Mouse (Mus musculus) thymus, adult 2 months (tissue): ENCODE results near the gene Vps29. TPM values are rescaled to one million over a fixed set of nuclear protein-coding genes. Genes with fewer than 3 reads are reported as not detected.

ENCODE experiments used
- DNase-seq: peaks from one replicate; pipeline ENCODE4 v3.0.0; 2021
- H3K27ac ChIP-seq: fragments of 200-500 bp; 2 replicates; pipeline ENCODE4 v1.5.1; 2012; ENCODE audit warnings: low read length, control low read depth; ENCODE audit not compliant: control insufficient read depth, insufficient read depth
- H3K27me3 ChIP-seq: fragments of 200-500 bp; 2 replicates; pipeline ENCODE4 v1.6.1; 2012; ENCODE audit warnings: mild to moderate bottlenecking, low read length, moderate library complexity, mixed read lengths; ENCODE audit not compliant: control insufficient read depth, insufficient read depth
- H3K36me3 ChIP-seq: fragments of 200-500 bp; 2 replicates; pipeline ENCODE4 v1.6.1; 2012; ENCODE audit warnings: mild to moderate bottlenecking, low read length, moderate library complexity; ENCODE audit not compliant: control insufficient read depth, insufficient read depth
- H3K4me1 ChIP-seq: fragments of 200-500 bp; replicated peaks from 2 replicates; pipeline ENCODE4 v1.6.1; 2012; ENCODE audit warnings: low read length; ENCODE audit not compliant: control insufficient read depth, insufficient read depth
- H3K4me3 ChIP-seq: fragments of 200-500 bp; 2 replicates; pipeline ENCODE4 v1.5.1; 2012; ENCODE audit warnings: mild to moderate bottlenecking, low read length, control low read depth, moderate library complexity; ENCODE audit not compliant: control insufficient read depth, insufficient read depth
- CTCF ChIP-seq: fragments of 200-500 bp; IDR thresholded peaks from 2 replicates; pipeline ENCODE4 v1.5.1; 2012; ENCODE audit warnings: mild to moderate bottlenecking, control low read depth, low read length, moderate library complexity, borderline replicate concordance; ENCODE audit not compliant: control insufficient read depth, poor library complexity, insufficient read depth; ENCODE audit errors: extremely low read depth
- POLR2A ChIP-seq: fragments of 200-500 bp; IDR thresholded peaks from 2 replicates; pipeline ENCODE4 v1.6.1; 2012; ENCODE audit warnings: mild to moderate bottlenecking, low read length, control low read depth, moderate library complexity; ENCODE audit not compliant: control insufficient read depth, poor library complexity, insufficient read depth; ENCODE audit errors: extremely low read depth
- WGBS: fragments of 180-500 bp; shearing (Covaris S2); methylation state at CpG from one replicate; pipeline ENCODE4 v1.1.7; 2018; 5-methylcytosine and 5-hydroxymethylcytosine counted together
- polyA plus RNA-seq: library from polyadenylated mRNA; depleted of rRNA; stranded (reverse); fragments of >200 nt; gene quantifications from 2 replicates; pipeline ENCODE4 v1.2.3, GENCODE M21; 2012; rRNA removed

Vps29 gene
- polyA plus RNA-seq, 1 experiment: 54.5 TPM

GRCm38 (mm10) chr5:122409692-122410645, 55.8 kb downstream of the Vps29 start:
- Histone ChIP-seq H3K27ac (no peak overlapping the region), H3K4me1 (no peaks in the 10 kb centered on the region), H3K4me3 (no peak overlapping the region), H3K36me3 (peaks cover 35% of the 10 kb centered on the region), H3K27me3 (no peaks in the 10 kb centered on the region)
- no peak for TF ChIP-seq CTCF
- no peak for TF ChIP-seq POLR2A
- WGBS: 96% methylated on average over 19 of the region's 19 CpGs
- DNase-seq: no peak

- Histone ChIP-seq H3K4me1 (no peaks in the 10 kb centered on the region), H3K27me3 (no peaks in the 10 kb centered on the region), H3K36me3 (peaks cover 16% of the 10 kb centered on the region), H3K4me3 (no peak overlapping the region), H3K27ac (no peak overlapping the region)
- no peak for TF ChIP-seq CTCF
- no peak for DNase-seq
- 95% methylated on average over 5 of the region's 5 CpGs for WGBS
These were observed 57.7 kb downstream of the Vps29 start for GRCm38 (mm10) chr5:122411892-122412291.

DNA sequence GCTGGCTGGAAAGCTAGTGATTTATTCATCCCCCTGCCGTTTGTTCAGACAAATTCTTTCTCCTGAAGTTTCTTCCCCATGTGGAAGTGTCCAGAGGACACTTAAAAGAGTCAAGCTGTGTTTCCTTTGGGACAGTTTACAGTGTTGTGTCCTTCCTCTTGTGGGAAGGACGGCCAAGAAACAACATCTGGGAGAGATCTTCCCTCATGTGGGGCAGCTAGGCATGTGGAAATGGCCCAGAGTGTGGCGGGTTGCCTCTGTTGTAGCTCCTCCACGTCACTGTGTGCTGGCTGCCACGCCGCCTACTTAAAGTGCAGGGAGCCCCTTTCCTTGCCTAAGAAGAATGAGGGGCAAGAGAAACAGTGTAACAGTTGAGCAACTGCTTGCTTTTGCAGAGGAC, 58.7 kb downstream of the Vps29 start:
- no peaks in the 10 kb centered on the region for H3K27me3 ChIP-seq
- no peak overlapping the region for H3K27ac ChIP-seq
- TF ChIP-seq POLR2A: no peak
- no peak for TF ChIP-seq CTCF
- 83% methylated on average over 6 of the region's 6 CpGs for WGBS
- no peaks in the 10 kb centered on the region for H3K4me1 ChIP-seq
- peaks cover 14% of the 10 kb centered on the region for H3K36me3 ChIP-seq
- DNase-seq: no peak
- no peak overlapping the region for H3K4me3 ChIP-seq

GRCm38 (mm10) chr5:122414351-122414750, 60.2 kb downstream of the Vps29 start:
- DNase-seq: no peak
- no peaks in the 10 kb centered on the region for H3K4me1 ChIP-seq
- H3K4me3 ChIP-seq: no peak overlapping the region
- H3K36me3 ChIP-seq: peaks cover 11% of the 10 kb centered on the region
- no peak for TF ChIP-seq CTCF
- TF ChIP-seq POLR2A: no peak
- no peaks in the 10 kb centered on the region for H3K27me3 ChIP-seq
- H3K27ac ChIP-seq: no peak overlapping the region
- WGBS: 95% methylated on average over 5 of the region's 5 CpGs

Other genes with a start within 250 kb of the Vps29 start
- 0.23 and 0.42 TPM in 2 replicates for gene Ccdc63, start 213.5 kb upstream of the Vps29 start, polyA plus RNA-seq
- 194 and 220 TPM in 2 replicates for gene Ppp1cc, start 196.1 kb upstream of the Vps29 start, polyA plus RNA-seq
- gene Hvcn1, start 147.6 kb upstream of the Vps29 start, polyA plus RNA-seq: 43.9 and 49.9 TPM in 2 replicates
- gene Tctn1, start 89.9 kb upstream of the Vps29 start, polyA plus RNA-seq: 41.4 and 45.0 TPM in 2 replicates
- 72.4 and 78.8 TPM in 2 replicates for gene Pptc7, start 70.0 kb upstream of the Vps29 start, polyA plus RNA-seq
- gene Rad9b, start 136 bp upstream of the Vps29 start, polyA plus RNA-seq: 6.3 and 7.2 TPM in 2 replicates
- gene Gpn3, start 17.5 kb downstream of the Vps29 start, polyA plus RNA-seq: 103 TPM in 2 replicates
- gene Fam216a, start 18.0 kb downstream of the Vps29 start, polyA plus RNA-seq: 52.6 and 54.4 TPM in 2 replicates
- 220 and 224 TPM in 2 replicates for gene Arpc3, start 37.5 kb downstream of the Vps29 start, polyA plus RNA-seq
- gene Anapc7, start 67.3 kb downstream of the Vps29 start, polyA plus RNA-seq: 39.9 and 48.2 TPM in 2 replicates
- gene Atp2a2, start 147.9 kb downstream of the Vps29 start, polyA plus RNA-seq: 84.7 and 175 TPM in 2 replicates